Mouse (Mus musculus): Measurements from ENCODE around the gene Fndc5.

Fndc5 gene

DNA sequence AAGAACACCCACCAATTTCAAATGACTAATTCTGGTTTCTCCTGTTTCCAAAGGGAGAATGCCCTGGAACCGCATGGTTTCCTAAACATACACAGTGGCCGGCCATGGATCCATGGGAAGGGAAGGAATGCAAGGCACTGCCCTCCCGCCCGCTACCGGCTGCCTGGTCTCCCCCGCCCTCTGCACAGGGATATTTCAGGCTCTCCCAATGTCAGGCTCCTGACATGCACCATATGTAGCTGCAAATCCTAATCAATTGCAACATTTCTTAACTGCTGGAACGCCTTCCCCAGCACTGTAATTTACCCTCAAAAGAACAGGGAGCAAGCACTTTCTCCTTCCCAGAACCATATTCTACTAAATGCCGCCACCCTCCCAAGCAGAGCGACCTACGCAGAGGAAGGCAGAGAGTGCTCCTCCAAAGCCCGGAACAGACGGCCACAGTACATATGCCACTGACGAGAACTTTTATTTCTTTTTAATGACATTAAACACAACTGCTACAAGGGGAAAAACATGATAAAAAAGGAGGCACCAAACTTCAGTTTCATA is 10.8 kb downstream of the Fndc5 start:
- no peak for DNase-seq

DNA sequence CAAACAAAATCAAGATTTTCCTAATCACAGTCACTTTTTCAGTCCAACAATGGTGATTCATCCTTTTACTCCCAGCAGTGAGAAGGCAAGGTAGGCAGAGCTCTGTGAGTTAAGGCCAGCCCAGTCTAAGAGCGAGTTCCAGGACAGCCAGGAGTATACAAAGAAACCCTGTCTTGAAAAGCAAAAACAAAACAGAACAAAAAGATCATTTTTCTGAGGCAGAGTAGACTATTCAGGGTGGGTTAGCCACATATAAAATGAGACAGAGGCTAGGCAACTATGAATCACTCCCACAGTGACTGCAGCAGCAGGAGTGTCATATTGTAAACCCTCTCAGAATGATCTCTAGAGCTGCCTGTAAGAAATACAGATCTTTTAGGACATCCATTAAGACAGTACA is 12.5 kb downstream of the Fndc5 start:
- DNase-seq = no peak

DNA sequence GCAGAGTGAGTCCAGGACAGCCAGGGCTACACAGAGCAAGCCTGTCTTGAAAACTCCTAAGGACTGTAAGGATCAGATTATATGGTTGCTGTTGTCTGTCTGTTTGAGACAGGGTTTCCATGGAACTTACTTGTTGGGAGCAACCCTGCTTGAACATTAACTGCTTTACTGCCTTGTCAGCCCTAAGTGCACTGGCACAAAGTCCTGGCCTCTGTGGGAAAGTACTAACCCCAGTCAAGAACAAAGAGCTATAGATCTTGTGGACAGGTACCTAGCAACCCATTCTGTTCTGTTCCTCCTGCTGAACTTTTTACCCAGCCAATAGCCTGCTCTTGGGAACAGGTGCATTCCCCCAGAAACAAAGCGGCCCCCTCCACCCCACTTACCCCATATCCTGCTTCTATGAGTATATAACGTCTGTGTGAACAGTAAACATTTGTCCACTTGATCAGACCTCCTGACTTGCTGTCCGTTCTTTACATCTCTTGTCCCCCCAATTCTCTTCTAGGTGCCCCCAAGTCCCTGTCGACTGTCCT is 14.5 kb downstream of the Fndc5 start:
- no peak for DNase-seq

DNA sequence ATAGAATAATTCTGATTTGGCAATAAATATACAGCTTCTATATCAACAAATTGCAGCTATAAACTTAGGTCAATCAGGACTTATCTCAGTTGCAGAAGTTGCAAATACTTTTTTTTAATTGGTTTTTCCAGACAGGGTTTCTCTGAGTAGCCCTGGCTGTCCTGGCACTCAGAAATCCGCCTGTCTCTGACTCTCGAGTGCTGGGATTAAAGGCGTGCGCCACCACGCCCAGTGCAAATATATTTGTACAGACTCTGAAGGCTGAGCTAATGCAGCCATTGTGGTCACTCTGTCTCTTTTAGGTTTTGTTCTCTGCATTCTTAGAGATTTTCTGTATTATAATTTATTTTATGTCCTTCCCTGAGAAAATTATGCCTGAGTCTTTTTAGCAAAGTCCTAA is 20.7 kb downstream of the Fndc5 start:
- DNase-seq = no peak

DNA sequence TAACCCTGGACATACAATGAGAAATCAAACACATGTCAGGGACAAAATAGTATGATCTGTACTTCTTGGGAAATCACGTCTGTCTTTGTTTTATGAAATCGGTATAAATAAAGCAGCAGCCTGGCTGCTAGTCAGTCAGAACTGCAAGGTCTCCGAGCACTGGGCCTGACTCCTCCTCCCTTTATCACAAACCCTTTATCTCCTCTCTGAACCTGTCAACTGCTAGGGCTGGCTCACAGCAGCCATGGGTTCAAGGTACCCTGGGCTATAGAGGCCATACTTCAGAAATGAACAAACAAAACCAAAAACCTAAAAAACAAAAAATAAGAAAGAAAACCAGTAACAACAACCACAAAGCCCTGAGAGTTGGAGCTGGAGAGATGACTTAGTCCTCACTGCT is 21.8 kb downstream of the Fndc5 start:
- no peak for DNase-seq

DNA sequence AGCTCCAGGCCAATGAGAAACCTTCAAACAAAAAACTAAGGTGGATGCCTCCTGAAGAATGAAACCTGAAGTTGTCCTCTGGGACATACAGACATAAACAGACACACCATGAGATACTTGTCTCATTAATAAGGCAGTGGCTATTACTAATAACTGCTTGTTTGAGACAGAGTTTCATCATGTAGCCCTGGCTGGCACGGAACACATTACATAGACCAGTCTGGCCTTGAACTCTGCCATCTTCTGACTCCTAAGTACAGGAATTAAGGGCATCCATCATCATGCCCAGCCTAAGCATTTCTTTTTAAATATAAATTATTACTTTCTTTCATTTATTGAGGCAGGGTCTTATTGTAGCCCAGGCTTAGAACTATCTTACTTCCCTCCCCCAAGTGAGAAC is 24.3 kb downstream of the Fndc5 start:
- no peak for DNase-seq

DNA sequence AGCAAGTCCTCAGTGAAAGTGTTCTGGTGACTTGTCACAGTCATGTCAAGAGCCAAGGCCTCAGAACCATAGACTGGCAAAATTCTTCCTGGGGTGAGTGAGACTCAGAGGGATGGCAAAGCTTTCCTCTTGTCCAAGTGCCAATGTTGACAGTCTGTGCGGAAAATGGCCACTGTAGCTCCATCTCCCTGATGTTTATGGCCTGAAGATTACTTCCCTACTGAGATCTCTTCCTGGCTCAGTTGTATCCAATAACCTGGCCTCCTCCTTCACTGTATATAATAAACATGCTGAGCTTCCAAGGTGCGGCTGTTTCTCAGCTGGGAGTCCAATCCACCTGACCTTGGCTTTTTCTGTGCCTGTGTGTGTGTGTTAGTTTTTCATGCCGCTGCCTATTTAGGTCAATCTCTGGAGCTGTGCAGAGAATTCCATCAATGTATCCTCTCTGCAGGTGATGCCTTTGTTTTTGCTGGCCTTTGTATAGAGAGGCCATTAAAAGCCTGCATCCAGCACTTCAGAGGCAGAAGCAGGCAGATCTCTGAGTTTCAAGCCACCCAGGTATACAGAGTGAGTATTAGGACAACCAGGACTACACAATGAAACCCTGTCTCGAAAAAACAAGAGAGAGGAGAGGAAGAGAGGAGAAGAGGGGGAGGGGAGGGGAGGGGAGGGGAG is 24.9 kb downstream of the Fndc5 start:
- DNase-seq = no peak

DNA sequence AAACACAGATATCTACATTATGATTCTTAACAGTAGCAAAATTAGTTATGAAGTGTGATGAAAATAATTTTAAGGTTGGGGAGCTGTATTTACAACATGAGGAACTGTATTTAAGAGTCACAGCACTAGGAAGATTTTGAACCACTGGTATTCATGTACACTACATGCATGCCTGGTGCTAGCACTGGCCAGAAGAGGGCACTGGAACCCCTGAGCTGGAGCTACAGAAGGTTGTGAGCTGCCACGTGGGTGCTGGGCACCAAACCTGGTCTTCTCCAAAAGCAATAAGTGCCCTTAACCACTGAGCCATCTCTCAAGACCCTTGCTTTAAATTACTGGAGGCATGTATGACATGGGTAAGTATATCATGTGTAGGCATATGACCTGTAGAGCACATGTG is 35.7 kb downstream of the Fndc5 start:
- no peak for DNase-seq

DNA sequence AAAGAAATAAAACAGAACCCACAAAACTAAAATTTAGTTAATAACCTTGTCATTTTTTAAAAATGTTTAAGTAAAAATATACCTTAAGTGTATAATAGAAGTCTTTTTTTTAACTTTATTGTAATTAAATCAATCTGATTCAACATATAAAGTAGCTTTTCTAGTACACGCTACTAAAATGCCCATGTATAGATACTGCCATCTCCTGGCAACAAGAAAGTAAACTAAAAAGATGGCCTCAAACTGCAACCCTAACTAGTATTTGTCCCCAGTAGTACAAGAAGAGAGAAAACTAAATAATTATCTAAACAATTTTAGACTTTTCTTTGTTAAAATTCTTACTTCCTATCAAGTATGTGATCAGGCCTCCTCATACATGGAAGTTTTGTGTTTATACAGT is 42.8 kb downstream of the Fndc5 start:
- no peak for DNase-seq

DNA sequence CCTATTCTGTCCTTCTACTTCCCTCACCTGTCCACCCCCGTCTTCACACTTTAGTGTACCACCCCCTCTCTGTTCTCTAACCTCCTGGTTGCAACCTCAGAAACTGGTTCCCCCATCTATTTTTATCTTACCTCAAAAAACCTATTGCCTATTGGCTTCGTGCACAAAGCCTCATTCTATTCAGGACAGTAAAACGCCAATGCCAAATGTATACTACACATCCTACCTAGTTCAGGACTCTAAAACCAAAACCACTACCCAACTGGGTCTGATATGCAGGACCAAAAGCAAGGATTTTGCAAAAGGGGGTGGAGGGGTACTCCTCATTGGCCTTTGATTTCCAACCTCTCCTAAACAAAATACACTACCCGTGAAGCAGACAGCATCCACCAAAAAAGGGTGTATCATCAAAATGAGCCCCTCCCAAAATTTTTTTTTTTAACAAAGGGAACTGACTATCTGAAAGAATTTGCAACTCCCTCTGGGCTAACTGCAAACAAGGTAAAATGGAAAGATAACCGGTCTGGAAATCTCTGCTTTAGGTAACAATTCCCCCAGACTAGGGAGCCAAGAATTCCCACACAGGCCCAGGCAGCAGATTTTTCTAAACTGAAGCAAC is 51.4 kb downstream of the Fndc5 start:
- DNase-seq = no peak

DNA sequence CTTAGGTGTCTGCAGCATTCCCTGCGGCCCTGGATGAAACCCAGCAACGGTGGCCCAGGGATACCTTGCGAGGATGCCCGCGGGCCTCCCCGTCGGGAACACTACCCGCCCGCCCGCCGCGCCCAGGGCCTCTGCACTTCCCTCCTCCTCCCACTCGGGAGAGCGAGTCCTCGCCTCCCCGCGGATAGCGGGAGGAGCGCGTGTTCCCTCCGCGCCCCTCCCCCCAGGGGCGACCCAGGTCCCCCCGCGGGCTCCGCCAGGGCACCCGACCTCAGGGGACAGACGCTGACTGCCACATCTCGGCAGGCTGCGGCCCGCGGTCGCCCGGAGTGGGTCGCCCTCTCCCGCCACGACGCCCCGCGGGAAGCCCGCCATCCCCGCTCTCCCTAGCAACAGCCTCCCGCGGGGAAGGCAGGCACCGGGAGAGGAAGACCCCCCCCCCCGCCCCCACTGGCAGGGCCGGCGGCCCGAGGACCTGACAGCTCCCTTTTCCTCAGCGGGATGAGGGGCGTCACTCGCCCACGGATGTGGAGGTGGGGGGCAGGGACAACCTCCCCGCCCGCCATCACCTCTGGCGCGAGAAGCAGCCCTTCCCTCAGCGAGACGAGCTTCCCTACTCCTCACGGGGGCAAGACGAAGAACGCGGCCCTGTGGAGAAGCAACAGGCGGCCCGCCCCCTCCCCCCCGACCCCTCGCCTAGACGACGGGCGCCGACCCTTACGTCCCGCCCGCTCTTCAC is 52.2 kb downstream of the Fndc5 start:
- DNase-seq = peak; percentile 54 to 63

DNA sequence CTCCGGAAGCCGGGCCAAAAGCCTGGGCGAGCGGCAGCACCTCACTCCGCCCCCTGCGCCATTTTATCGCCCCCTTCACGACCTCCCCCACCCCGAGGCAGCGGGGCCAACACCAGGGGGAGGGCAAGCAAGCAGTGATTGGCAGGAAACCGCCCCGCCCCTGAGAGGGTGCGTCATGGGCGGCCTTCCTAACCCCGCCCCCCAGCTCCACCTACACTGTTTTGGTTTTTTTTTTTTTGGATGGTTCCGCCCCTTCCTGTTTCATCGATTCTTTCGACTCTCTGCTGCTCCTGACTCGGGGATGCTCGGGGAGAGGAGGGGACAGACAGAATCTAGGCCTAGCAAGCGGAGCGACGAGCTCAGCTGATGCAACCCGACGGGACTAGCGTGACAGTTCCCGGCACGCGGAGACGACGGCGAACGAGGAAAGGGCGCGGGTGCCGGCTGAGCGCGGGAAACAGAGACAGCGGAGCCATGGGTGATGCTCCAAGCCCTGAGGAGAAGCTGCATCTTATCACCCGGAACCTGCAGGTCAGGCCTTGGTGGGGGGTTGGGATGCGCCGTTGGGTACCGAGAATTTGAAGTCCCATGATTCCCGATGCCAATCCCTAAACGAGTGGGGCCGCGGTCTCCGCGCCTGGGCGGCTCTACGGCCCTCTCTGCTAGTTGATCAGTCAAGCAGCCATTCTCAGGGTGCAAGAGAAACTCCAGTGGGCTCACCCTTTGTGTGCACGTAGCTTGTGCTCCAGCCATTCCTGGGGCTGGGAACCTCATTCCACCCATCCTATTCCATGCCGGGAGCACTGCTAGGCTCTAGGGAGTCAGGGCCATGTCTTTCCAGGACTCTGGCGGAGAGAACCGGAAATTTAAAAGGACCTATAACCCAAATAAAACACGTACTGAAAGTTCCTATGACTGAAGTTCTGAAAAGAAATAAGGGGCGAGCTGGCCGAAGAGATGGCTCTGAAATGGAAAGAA is 53.0 kb downstream of the Fndc5 start, which contains the start of the genes S100pbp and Yars:
Gene S100pbp (minus strand): TSS at position 186 of the 978 bp plus-strand sequence.
Gene Yars (plus strand): TSS at position 219 of the 978 bp plus-strand sequence.
- DNase-seq = peak; percentile 97 to 98

DNA sequence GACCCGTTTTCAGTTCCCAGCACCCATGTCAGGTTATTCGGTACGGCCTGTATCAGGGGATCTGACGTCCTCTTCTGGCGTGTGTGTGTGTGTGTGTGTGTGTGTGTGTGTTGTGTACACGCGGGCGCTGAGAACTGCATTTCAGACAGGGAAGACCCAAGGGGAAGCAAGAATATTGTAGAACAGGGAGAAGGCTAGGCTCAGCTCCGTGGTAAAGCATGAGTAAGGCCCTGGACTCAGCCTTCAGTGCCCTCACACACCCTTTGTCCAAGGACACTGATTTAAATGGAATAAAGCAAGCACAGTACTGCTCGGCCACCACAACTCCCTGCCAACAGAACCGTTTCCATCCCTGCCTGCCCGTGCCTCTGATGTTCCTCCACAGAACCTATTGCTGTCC is 53.7 kb downstream of the Fndc5 start:
- peak in 1 of 2 experiments; percentile 10 for DNase-seq

DNA sequence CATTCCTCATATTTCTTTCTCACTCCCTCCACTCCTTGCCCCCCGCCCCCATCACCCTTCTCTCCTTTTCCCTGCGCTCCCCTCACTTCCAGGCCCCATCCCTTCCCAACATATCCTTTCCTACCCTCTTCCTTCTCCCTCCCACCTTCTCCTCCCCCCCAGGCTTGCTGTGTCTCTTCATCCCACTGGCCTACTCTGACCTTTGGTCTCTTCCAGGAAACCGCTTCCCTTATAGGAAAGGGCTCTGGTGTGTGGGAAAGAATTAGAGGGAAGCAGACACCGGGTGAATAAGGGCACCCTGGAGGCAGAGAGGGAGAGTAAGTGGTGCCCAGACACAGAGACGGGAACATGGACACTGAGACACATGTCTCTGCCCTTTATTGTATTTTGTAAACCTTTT is 54.9 kb downstream of the Fndc5 start:
- no peak for DNase-seq

Data from thymus, adult 18-20 months (tissue).